Mouse (Mus musculus) subcutaneous adipose tissue, adult 2 months (tissue): Measurements from ENCODE around the gene Nubpl. TPM values are rescaled to one million over a fixed set of nuclear protein-coding genes. Genes with fewer than 3 reads are reported as not detected.

Experiments used
- polyA plus RNA-seq: library from polyadenylated mRNA; depleted of rRNA; stranded (reverse); fragments of >200 nt; gene quantifications from 2 replicates; pipeline ENCODE4 v1.2.3, GENCODE M21; 2012; ENCODE audit warnings: low replicate concordance; rRNA removed

The Nubpl gene
- 2.9 and 3.7 TPM in 2 replicates for polyA plus RNA-seq

GRCm38 (mm10) chr12:52097650-52098070 lies at the start of gene Nubpl:
Nubpl (plus strand) TSS chr12:52097737.

Other genes starting within 250 kb of the Nubpl start
- 31.4 and 59.5 TPM in 2 replicates for gene Heatr5a, start 126.4 kb upstream of the Nubpl start, polyA plus RNA-seq
- gene Dtd2, start 91.2 kb upstream of the Nubpl start, polyA plus RNA-seq: 7.7 and 8.5 TPM in 2 replicates
- gene Gpr33, start 69.7 kb upstream of the Nubpl start, polyA plus RNA-seq: 0.36 TPM in 1 of 2 replicates, not detected in the other